Mouse (Mus musculus): ENCODE measurements at regions not wholly inside any gene's neighbourhood (a gene's known extent, or its start where the extent isn't known, plus 50 kb on each side); places are given as distances from the start of the nearest gene placed in this dataset.

GRCm38 (mm10) chr2:103888023-103888422 is 69.8 kb upstream of the Lmo2 start:
- intact Hi-C loops (cut with DNase I) = no loop called here
- DNase-seq (ENCODE audit: low spot score in 2 of 2) = no peak

DNA sequence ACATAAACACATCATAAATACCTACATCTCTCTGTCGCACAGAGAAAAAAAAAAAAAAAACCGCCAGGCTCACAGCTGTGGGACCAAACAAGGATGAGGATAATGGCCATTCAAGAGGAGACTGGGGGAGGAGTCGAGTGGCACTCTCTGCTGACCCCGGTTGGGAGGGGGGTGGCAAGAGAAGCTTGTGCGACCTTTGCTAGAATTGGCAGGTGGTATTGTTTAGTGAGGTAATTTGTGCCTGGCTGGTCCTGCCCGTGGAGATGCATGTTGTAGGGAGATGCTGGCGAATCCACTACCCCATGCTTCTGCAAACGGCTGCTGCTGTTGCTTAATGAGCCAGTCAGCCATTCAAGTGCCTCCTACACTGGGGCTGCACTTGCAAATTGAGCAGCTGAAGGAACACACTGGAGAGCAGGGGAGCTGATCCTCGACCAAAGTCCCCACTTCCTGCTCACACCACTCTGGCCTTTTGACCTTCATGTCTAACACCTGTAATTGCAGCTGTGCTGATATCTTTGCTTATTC is 66.5 kb upstream of the Lmo2 start:
- intact Hi-C loops (cut with DNase I) = no loop called here
- DNase-seq (ENCODE audit: low spot score in 2 of 2) = peak; percentile 16 to 38

DNA sequence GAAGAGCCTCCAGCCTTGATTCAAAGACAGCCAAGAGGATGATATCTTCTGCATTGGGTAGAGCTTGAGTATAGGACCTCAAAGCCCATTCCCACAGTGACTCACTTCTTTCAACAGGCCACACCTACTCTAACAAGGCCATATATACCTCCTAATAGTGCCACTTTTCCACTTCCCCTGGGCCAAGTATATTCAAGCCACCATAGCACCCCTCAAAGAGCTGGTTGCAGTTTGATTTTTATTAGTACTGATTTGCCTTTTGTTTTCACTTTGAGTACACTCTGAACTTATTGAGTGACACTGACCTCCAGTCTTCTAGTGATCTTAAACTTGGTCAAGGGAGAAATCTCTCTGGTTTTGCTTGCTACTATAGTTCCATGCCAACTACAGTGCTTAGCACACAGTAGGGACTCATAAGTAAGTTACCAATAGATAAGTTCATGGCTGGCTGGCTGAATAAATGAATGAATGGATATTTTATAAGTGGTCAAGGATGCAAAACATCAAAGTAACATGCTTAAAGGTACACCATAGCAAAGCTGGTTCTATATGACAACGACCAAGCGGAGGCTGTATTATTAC is 64.5 kb upstream of the Lmo2 start:
- DNase-seq (ENCODE audit: low spot score in 2 of 2) = no peak
- intact Hi-C loops (cut with DNase I) = no loop called here

GRCm38 (mm10) chr2:103893805-103894204 is 64.0 kb upstream of the Lmo2 start:
- intact Hi-C loops (cut with DNase I) = no loop called here
- no peak for DNase-seq (ENCODE audit: low spot score in 2 of 2)

- DNase-seq (ENCODE audit: low spot score in 2 of 2) = no peak
- intact Hi-C loops (cut with DNase I) = no loop called here
Observed at GRCm38 (mm10) chr2:103894981-103895676, 62.7 kb upstream of the Lmo2 start.

- intact Hi-C loops (cut with DNase I) = no loop called here
- DNase-seq (ENCODE audit: low spot score in 2 of 2) = no peak
Observed at GRCm38 (mm10) chr2:103896160-103896559, 61.6 kb upstream of the Lmo2 start.

DNA sequence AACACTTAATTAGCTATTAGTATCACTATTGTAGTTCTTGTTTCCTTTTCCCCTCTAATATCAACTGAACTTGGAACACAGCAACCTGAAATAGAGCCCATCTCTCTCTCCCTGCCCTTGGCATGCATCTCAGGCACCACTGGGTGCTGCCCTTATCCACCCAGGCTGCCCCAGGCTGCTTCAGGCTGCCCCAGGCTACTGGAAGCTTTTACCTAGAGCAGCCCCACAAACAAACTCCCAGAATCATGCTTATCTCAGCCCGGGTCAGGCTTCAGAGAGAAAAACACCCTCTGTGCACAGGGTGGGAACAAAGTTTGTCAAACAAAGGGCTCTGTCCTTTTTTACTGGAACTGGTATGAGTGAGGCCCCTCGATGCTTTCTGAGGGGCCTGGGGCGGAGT is 61.0 kb upstream of the Lmo2 start:
- intact Hi-C loops (cut with DNase I) = no loop called here

DNA sequence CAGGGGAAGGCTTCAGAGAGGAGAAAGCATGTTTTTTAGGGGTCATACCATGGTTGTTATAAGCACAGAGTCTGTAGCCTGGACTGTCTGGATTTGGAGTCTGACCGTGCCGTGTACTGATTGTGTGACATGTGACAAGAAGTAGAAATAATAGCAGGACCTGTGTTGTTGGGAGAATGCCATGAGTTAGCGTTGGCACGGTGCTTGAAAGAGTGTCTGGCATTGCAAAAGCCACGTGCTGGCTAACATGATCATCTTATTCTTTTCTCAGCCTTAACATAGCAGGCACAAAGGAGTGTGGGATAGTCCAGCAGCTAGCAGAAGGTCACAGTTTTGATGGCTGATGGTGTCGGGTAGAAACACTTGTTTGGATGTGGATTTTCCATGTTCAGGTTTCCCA is 58.1 kb upstream of the Lmo2 start:
- intact Hi-C loops (cut with DNase I) = no loop called here
- no peak for DNase-seq (ENCODE audit: low spot score in 2 of 2)

More for the DNA sequence above, 61.0 kb upstream of the Lmo2 start:
- DNase-seq (ENCODE audit: low spot score in 2 of 2) = no peak

GRCm38 (mm10) chr2:103900384-103900783 is 57.4 kb upstream of the Lmo2 start:
- intact Hi-C loops (cut with DNase I) = no loop called here
- no peak for DNase-seq (ENCODE audit: low spot score in 2 of 2)

DNA sequence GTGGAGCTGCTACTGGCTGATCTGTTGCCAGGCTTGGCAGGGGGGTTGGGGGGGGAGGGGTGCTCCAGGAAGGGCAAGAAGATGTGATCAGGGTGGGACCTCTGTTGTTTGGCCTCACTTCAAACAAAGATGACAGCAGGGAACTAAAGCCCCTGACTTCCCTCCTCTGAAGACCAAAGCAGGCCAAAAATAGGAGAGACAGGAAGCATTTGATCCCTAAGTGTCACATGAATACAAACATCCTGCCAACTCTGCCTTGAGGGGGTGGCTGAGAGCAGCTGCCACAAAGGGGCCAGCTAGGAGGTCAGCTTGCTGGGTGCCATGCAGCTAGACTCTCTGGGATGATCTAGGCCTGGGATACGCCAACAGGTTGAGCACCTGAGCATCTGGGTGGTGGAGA is 56.3 kb upstream of the Lmo2 start:
- intact Hi-C loops (cut with DNase I) = no loop called here
- DNase-seq (ENCODE audit: low spot score in 2 of 2) = no peak

DNA sequence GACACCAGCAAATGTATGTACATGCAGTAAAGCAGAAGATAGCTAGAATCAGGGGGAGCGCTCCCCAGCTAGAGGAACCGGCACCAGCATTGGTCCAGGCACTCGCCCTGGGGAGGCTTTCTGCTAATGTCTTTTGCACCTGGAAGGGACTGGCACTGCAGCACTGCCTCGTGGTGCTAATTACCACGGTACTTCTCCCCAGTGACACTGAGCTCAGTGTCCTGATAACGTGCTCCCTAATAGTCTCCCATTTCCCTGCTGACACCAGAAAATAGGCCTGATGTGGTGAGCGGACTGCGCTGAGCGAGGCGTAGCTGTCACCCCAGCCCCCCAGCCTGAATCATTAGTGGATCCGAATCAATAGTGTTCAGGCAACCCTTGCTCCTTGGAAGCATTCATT is 55.0 kb upstream of the Lmo2 start:
- DNase-seq (ENCODE audit: low spot score in 2 of 2) = no peak
- intact Hi-C loops (cut with DNase I) = no loop called here

DNA sequence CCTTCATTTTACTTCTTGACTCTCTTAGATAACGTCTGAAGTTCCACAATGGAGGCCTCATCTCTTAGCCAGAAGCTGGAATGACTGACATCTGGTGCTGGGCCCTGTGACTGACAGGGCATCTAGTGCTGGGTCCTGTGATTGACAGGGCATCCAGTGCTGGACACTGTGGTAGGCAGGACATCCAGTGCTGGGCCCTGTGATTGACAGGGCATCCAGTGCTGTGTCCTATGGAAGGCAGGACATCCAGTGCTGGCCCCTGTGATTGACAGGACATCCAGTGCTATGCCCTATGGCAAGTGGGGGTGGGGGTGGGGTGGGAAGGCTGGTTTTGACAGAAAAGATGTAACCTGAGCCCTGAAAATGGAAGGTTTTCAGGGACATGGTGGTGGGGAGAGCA is 52.1 kb upstream of the Lmo2 start:
- intact Hi-C loops (cut with DNase I) = no loop called here
- no peak for DNase-seq (ENCODE audit: low spot score in 2 of 2)

GRCm38 (mm10) chr2:103906581-103907184 is 51.1 kb upstream of the Lmo2 start:
- DNase-seq (ENCODE audit: low spot score in 2 of 2) = no peak
- intact Hi-C loops (cut with DNase I) = no loop called here
